Mouse (Mus musculus) intestine, embryonic 15.5 days (tissue): ENCODE measurements around the gene Adcy6. TPM values are rescaled to one million over a fixed set of nuclear protein-coding genes. Genes with fewer than 3 reads are reported as not detected.
"Not testable (repeated sequence)": the region's sequence is repeated elsewhere in the genome, so short reads cannot be mapped to it uniquely, and the experiment has no call there.

Experiments
- ATAC-seq: fragments of 200-750 bp; cut with Nextera tagmentation; 2 replicates; pipeline ENCODE4 v1.8.0; 2017; ENCODE audit warnings: moderate TSS enrichment, moderate library complexity
- H3K27ac ChIP-seq: fragments of 300-500 bp; sonication (generic); 2 replicates; pipeline ENCODE4 v1.5.1; 2015; ENCODE audit warnings: mild to moderate bottlenecking, inconsistent platforms
- H3K27me3 ChIP-seq: fragments of 300-500 bp; sonication (generic); replicated peaks from 2 replicates; pipeline ENCODE4 v1.6.1; 2015; ENCODE audit warnings: inconsistent platforms
- H3K36me3 ChIP-seq: fragments of 300-500 bp; sonication (generic); 2 replicates; pipeline ENCODE4 v1.6.1; 2015; ENCODE audit warnings: inconsistent platforms
- H3K4me1 ChIP-seq: fragments of 300-500 bp; sonication (generic); replicated peaks from 2 replicates; pipeline ENCODE4 v1.6.1; 2015; ENCODE audit warnings: inconsistent platforms
- H3K4me2 ChIP-seq: fragments of 300-500 bp; sonication (generic); replicated peaks from 2 replicates; pipeline ENCODE4 v1.6.1; 2015; ENCODE audit warnings: mild to moderate bottlenecking, inconsistent platforms
- H3K4me3 ChIP-seq: fragments of 300-500 bp; sonication (generic); replicated peaks from 2 replicates; pipeline ENCODE4 v1.5.1; 2015; ENCODE audit warnings: inconsistent platforms
- H3K9ac ChIP-seq: fragments of 300-500 bp; sonication (generic); 2 replicates; pipeline ENCODE4 v1.6.1; 2015; ENCODE audit warnings: inconsistent platforms
- H3K9me3 ChIP-seq: fragments of 300-500 bp; sonication (generic); 2 replicates; pipeline ENCODE4 v1.6.1; 2016; ENCODE audit warnings: inconsistent platforms
- WGBS: fragments of 180-500 bp; shearing (Covaris S2); methylation state at CpG from one replicate; pipeline ENCODE4 v1.1.7; 2015; 5-methylcytosine and 5-hydroxymethylcytosine counted together
- polyA plus RNA-seq: library from polyadenylated mRNA; unstranded; fragments of >200 nt; fragmentation: Nextera tagmentation; extraction: Ambion mirVana; gene quantifications from 2 replicates; pipeline ENCODE4 v1.2.1, GENCODE M21; 2015

Adcy6 gene
- polyA plus RNA-seq, 1 experiment from 2014 or later, result 21.4 TPM

DNA sequence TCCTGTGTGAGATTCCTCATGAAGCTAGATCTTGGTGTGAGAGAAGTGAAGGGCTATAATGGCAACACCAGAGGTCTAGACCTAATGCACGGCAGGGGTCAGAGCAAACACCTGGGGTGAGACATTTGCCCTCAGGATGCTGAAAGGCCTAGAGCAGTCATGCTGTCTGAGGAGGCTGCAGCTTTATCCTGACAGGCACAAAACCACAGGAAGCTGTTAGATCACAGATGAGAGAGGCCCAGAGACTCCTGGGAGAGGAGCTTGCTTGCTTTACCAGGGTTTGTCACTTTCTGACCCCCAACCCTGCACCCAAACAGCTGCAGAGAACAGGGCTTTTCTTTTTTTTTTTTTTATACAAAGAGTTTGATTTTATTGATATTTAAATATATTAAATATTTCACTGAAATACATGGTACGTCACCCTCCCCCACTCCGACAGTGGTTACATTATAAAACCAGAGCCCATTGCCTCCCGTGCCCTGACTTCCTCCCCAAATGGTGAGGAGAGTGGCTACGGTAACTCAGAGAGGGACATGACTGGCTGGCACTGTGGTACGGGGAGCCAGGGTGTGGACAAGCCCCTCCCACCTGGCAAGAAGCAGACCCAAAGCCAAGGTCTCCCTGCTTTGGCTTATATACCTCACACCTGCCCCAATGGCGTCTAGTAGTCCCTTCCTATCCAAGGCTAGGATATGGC, 20.1 kb downstream of the Adcy6 start:
- ATAC-seq, result no peak
- Histone ChIP-seq H3K9me3 (no peaks in the 10 kb centered on the region), H3K27me3 (no peaks in the 10 kb centered on the region), H3K4me2 (no peak overlapping the region), H3K4me1 (no peaks in the 10 kb centered on the region), H3K36me3 (peaks cover 44% of the 10 kb centered on the region), H3K27ac (no peak overlapping the region), H3K4me3 (no peak overlapping the region), H3K9ac (no peak overlapping the region)
- 64% methylated on average over 7 of the region's 7 CpGs for WGBS

DNA sequence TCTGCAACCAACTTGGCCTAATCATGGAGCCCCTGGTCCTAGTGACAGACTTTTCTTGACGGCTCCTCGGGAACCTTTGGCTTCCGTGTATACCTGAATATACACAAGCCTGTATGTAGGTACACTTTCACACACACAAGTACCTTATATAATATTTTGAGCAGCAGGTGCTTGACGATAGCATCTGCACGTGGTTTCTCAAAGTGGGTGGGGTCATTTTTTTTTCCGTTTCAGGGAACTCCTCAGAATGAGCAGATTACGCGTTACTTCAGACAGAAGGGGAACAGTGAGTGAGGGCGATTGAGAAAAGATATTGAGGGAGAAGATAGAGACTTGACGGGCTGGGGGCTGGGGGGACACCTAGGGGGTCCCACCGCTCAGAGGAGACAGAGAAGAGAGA, 22.1 kb downstream of the Adcy6 start:
- Histone ChIP-seq H3K27ac (no peak overlapping the region), H3K4me3 (no peak overlapping the region), H3K4me2 (no peak overlapping the region), H3K27me3 (no peaks in the 10 kb centered on the region), H3K36me3 (peaks cover 30% of the 10 kb centered on the region), H3K9ac (no peak overlapping the region), H3K4me1 (no peaks in the 10 kb centered on the region), H3K9me3 (no peaks in the 10 kb centered on the region)
- no peak for ATAC-seq
- 92% methylated on average over 11 of the region's 11 CpGs for WGBS

DNA sequence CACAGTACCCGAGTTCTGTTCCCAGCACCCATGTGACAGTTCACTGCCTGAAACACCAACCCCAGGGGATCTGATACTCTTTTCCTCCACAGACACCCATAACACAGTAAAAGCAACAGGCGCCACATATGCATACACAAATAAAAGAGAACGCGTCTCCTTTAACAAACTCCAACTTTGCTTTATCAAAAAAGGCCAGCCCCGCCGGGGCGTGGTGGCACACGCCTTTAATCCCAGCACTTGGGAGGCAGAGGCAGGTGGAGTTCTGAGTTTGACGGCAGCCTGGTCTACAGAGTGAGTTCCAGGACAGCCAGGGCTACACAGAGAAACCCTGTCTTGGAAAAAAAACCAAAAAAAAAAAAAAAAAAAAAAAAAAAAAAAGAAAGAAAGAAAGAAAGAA, 23.7 kb downstream of the Adcy6 start:
- not testable (repeated sequence) for ATAC-seq, H3K27ac ChIP-seq, H3K9ac ChIP-seq, H3K9me3 ChIP-seq, H3K4me1 ChIP-seq, H3K4me3 ChIP-seq, H3K4me2 ChIP-seq, H3K27me3 ChIP-seq
- 74% methylated on average over 9 of the region's 9 CpGs for WGBS
- peaks cover 17% of the 10 kb centered on the region for H3K36me3 ChIP-seq

DNA sequence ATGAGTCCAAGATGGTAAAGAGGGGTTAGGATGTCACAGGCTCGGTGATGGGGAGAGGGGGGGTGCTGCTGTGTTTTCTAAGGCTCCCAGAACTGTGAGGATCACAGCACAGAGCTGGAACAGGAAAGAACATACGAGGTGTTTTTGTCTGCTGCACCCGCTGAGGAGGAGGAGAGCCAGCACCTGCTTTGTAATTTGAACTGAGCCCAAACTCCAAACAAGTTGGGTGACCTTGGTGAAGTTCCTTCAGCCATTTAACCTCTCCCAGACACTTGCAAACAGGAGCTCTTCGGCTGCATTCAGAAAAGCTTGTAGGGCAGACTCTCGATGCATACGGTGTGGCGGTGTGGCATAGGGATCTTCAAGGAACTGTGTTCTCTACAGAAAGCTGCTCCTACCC, 24.5 kb downstream of the Adcy6 start:
- peaks cover 11% of the 10 kb centered on the region for H3K36me3 ChIP-seq
- H3K9me3 ChIP-seq, result no peaks in the 10 kb centered on the region
- H3K4me2 ChIP-seq, result no peak overlapping the region
- ATAC-seq, result no peak
- no peaks in the 10 kb centered on the region for H3K27me3 ChIP-seq
- no peaks in the 10 kb centered on the region for H3K4me1 ChIP-seq
- no peak overlapping the region for H3K4me3 ChIP-seq
- H3K9ac ChIP-seq, result no peak overlapping the region
- no peak overlapping the region for H3K27ac ChIP-seq
- WGBS, result 36% methylated on average over 7 of the region's 7 CpGs

GRCm38 (mm10) chr15:98582996-98583395, 26.9 kb downstream of the Adcy6 start:
- H3K27me3 ChIP-seq, result no peaks in the 10 kb centered on the region
- ATAC-seq, result no peak
- no peak overlapping the region for H3K27ac ChIP-seq
- H3K4me3 ChIP-seq, result no peak overlapping the region
- H3K4me1 ChIP-seq, result no peaks in the 10 kb centered on the region
- H3K9ac ChIP-seq, result no peak overlapping the region
- no peak overlapping the region for H3K4me2 ChIP-seq
- H3K36me3 ChIP-seq, result no peaks in the 10 kb centered on the region
- no peaks in the 10 kb centered on the region for H3K9me3 ChIP-seq
- WGBS, result 72% methylated on average over 8 of the region's 8 CpGs

GRCm38 (mm10) chr15:98582410-98582809, 27.5 kb downstream of the Adcy6 start:
- ATAC-seq, result no peak
- no peaks in the 10 kb centered on the region for H3K27me3 ChIP-seq
- H3K9ac ChIP-seq, result no peak overlapping the region
- no peaks in the 10 kb centered on the region for H3K36me3 ChIP-seq
- H3K27ac ChIP-seq, result no peak overlapping the region
- no peak overlapping the region for H3K4me2 ChIP-seq
- 71% methylated on average over 8 of the region's 8 CpGs for WGBS
- no peak overlapping the region for H3K4me3 ChIP-seq
- no peaks in the 10 kb centered on the region for H3K4me1 ChIP-seq
- H3K9me3 ChIP-seq, result no peaks in the 10 kb centered on the region

GRCm38 (mm10) chr15:98579795-98580464, 29.9 kb downstream of the Adcy6 start:
- Histone ChIP-seq H3K4me2 (no peak overlapping the region), H3K9me3 (no peaks in the 10 kb centered on the region)

DNA sequence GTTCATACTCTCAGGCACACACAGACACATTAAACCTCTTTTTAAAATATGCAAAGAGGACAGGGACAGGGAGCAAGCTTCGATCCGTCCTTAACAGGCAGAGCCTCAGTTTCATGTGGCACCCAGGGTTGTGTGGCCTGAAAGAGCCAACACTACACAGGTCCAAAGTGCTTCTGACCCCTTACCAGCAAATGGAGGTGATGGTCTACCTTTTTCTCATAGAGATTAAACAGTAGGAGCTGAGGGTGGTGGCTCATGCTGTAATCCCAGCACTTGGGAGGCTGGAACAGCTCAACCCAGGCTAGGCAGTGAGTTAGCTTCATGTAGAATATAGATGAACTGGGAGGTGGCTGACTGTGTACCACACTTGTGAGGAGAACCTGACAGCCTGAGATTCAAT, 30.6 kb downstream of the Adcy6 start:
- H3K4me1 ChIP-seq, result no peaks in the 10 kb centered on the region
- no peak overlapping the region for H3K4me2 ChIP-seq
- no peak for ATAC-seq
- H3K36me3 ChIP-seq, result no peaks in the 10 kb centered on the region
- H3K9me3 ChIP-seq, result no peaks in the 10 kb centered on the region
- no peaks in the 10 kb centered on the region for H3K27me3 ChIP-seq
- no peak overlapping the region for H3K9ac ChIP-seq
- no peak overlapping the region for H3K27ac ChIP-seq
- 88% methylated on average over 2 of the region's 2 CpGs for WGBS
- H3K4me3 ChIP-seq, result no peak overlapping the region

More at GRCm38 (mm10) chr15:98579795-98580464, 29.9 kb downstream of the Adcy6 start:
- whole genome bisulfite sequencing, result 47% methylated on average over 5 of the region's 5 CpGs
- no peak overlapping the region for H3K4me3 ChIP-seq
- no peaks in the 10 kb centered on the region for H3K36me3 ChIP-seq
- H3K27ac ChIP-seq, result no peak overlapping the region
- peak; percentile 86 for ATAC-seq
- H3K9ac ChIP-seq, result no peak overlapping the region
- H3K4me1 ChIP-seq, result no peaks in the 10 kb centered on the region
- no peaks in the 10 kb centered on the region for H3K27me3 ChIP-seq

- no peak for ATAC-seq
- Histone ChIP-seq H3K27me3 (no peaks in the 10 kb centered on the region), H3K36me3 (no peaks in the 10 kb centered on the region), H3K4me3 (no peak overlapping the region), H3K4me1 (0 out of 2 replicates have a peak, but pooled peaks cover 5% of the 10 kb centered on the region), H3K9me3 (no peaks in the 10 kb centered on the region), H3K9ac (no peak overlapping the region), H3K4me2 (no peak overlapping the region), H3K27ac (no peak overlapping the region)
- 75% methylated on average over 4 of the region's 4 CpGs for WGBS
Observed at GRCm38 (mm10) chr15:98573293-98573692, 36.6 kb downstream of the Adcy6 start.

DNA sequence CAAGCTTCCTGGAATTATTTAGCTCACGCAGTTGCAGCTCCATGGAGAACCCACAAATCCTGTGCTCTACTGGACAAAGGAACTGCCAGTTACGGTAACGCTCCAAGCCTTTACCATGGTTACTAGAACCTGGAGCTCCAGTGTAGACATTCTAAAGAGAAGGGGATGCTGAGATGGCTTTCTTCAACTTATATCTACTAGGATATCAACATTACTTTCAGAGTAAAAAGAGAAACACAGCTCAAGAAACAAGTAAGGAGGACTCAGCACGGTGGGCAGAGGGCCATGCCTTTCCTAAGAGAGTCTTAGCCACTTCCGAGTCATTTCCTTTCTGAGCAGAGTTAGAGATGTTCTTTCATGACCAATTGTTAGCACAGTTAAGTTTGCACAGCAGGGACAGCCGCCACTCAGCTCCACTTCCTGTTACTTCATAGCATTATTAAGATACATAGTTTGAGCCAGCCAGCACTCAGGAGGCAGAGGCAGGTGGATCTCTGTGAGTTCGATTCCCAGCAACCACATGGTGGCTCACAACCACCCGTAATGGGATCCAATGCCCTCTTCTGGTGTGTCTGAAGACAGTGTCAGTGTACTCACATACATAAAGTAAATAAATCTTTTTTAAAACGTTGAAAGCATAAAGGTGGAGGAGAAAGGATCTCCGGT, 38.9 kb downstream of the Adcy6 start, which contains the start of the genes Ccnt1 and 4930415O20Rik:
TSS of gene Ccnt1 (minus strand) at position 51 of the 666 bp plus-strand sequence.
TSS of gene 4930415O20Rik (plus strand) at position 132 of the 666 bp plus-strand sequence.
- H3K9me3 ChIP-seq, result no peaks in the 10 kb centered on the region
- ATAC-seq, result no peak
- H3K4me2 ChIP-seq, result no peak within 1 kb of the TSS
- H3K27me3 ChIP-seq, result no peaks in the 10 kb centered on the region
- no peaks in the 10 kb centered on the region for H3K36me3 ChIP-seq
- H3K27ac ChIP-seq, result no peak within 1 kb of the TSS
- H3K9ac ChIP-seq, result no peak within 1 kb of the TSS
- no peak within 1 kb of the TSS for H3K4me3 ChIP-seq
- peaks cover 9% of the 10 kb centered on the region for H3K4me1 ChIP-seq
- 81% methylated on average over 10 of the region's 10 CpGs for WGBS

DNA sequence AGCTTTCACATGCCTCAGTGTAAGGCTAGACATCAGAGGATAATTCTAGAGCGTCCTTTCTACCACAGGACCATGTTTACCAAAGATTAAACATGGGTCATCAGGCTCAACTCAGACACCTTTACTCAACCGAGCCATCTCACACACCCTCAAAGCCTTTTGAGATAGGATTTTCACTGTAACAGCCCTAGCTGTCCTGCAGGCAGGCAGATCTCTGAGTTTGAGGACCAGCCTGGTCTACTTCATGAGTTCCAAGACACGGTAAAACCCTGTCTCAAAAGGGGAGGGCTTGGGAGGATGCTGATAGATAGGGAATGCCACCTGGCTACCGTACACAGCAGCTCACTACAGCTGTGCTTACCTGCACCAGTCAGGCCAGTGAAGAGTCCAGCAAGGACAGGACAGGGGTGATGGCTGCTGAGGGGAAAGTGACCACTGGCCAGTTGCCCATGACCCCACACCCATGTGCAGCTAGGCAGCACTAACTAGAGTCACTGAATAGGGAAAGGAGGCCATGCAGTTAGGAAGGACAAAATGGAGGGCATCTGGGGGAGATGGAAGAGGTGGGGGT, 40.0 kb downstream of the Adcy6 start:
- Histone ChIP-seq H3K27ac (no peak overlapping the region), H3K4me3 (no peak overlapping the region), H3K4me2 (no peak overlapping the region), H3K9me3 (no peaks in the 10 kb centered on the region), H3K27me3 (no peaks in the 10 kb centered on the region), H3K36me3 (no peaks in the 10 kb centered on the region), H3K4me1 (peaks cover 17% of the 10 kb centered on the region), H3K9ac (no peak overlapping the region)
- WGBS, result 70% methylated on average over 4 of the region's 4 CpGs
- ATAC-seq, result no peak

- H3K4me3 ChIP-seq, result peak overlapping the region; percentile 73; the same call in 1 of the 2 replicates
- H3K9me3 ChIP-seq, result no peaks in the 10 kb centered on the region
- WGBS, result 62% methylated on average over 7 of the region's 7 CpGs
Observed at GRCm38 (mm10) chr15:98569216-98569615, 40.7 kb downstream of the Adcy6 start.

More at GRCm38 (mm10) chr15:98569216-98569615, 40.7 kb downstream of the Adcy6 start:
- Histone ChIP-seq H3K27me3 (no peaks in the 10 kb centered on the region), H3K36me3 (no peaks in the 10 kb centered on the region), H3K4me1 (peaks cover 17% of the 10 kb centered on the region), H3K4me2 (peak overlapping the region; percentile 67), H3K9ac (peak overlapping the region; percentile 76; the same call in 1 of the 2 replicates), H3K27ac (0 out of 2 replicates have a peak overlapping the region, but pooled peaks have one; percentile 93)
- ATAC-seq, result no peak
